Mouse (Mus musculus) lung, adult 2 months (tissue): Measurements from ENCODE around the gene Ica1.

ENCODE experiments used
- CTCF ChIP-seq: fragments of 200-500 bp; IDR thresholded peaks from 2 replicates; pipeline ENCODE4 v1.5.1; 2011; ENCODE audit warnings: mild to moderate bottlenecking, low read length, control low read depth; ENCODE audit not compliant: insufficient read depth
- POLR2A ChIP-seq: fragments of 200-500 bp; IDR thresholded peaks from 2 replicates; pipeline ENCODE4 v1.6.1; 2011; ENCODE audit warnings: low read depth, mild to moderate bottlenecking, control low read depth, low read length, borderline replicate concordance; ENCODE audit errors: extremely low read depth

GRCm38 (mm10) chr6:8638122-8638521, 140.2 kb downstream of the Ica1 start:
- TF ChIP-seq CTCF (no peak), POLR2A (no peak)
